Mouse (Mus musculus) spleen, adult 2 months (tissue): ENCODE data around the gene Polg2. TPM values are rescaled to one million over a fixed set of nuclear protein-coding genes. Genes with fewer than 3 reads are reported as not detected.
A peak's percentile ranks its signal among the peaks of the same experiment; 100 is the strongest.
"Not testable (repeated sequence)": the region's sequence is repeated elsewhere in the genome, so short reads cannot be mapped to it uniquely, and the experiment has no call there.

Experiments
- DNase-seq, 2 experiments: peaks; one replicate each; pipeline versions ENCODE4 v3.0.0 to v3.0.0-alpha.2; 2012 to 2021; ENCODE audit warnings: low spot score in 2 of 2, low read depth in 1 of 2
- H3K27ac ChIP-seq: fragments of 200-500 bp; 2 replicates; pipeline ENCODE4 v1.5.1; 2012; ENCODE audit warnings: low read length, inconsistent platforms; ENCODE audit not compliant: insufficient read depth
- H3K27me3 ChIP-seq: fragments of 200-500 bp; 2 replicates; pipeline ENCODE4 v1.6.1; 2012; ENCODE audit warnings: mild to moderate bottlenecking, moderate library complexity, low read length, inconsistent platforms; ENCODE audit not compliant: control insufficient read depth, insufficient read depth
- H3K36me3 ChIP-seq: fragments of 200-500 bp; 2 replicates; pipeline ENCODE4 v1.6.1; 2012; ENCODE audit warnings: mild to moderate bottlenecking, low read length, inconsistent platforms; ENCODE audit not compliant: control insufficient read depth, insufficient read depth
- H3K4me1 ChIP-seq: fragments of 200-500 bp; 2 replicates; pipeline ENCODE4 v1.6.1; 2011; ENCODE audit warnings: inconsistent platforms; ENCODE audit not compliant: control insufficient read depth, insufficient read depth, insufficient read length
- H3K4me3 ChIP-seq: fragments of 200-500 bp; 2 replicates; pipeline ENCODE4 v1.5.1; 2011; ENCODE audit warnings: mild to moderate bottlenecking, inconsistent platforms; ENCODE audit not compliant: insufficient read depth, insufficient read length; ENCODE audit errors: extremely low read depth
- CTCF ChIP-seq: fragments of 200-500 bp; IDR thresholded peaks from 2 replicates; pipeline ENCODE4 v1.5.1; 2011; ENCODE audit warnings: mild to moderate bottlenecking, inconsistent platforms; ENCODE audit not compliant: insufficient read depth, insufficient read length, insufficient replicate concordance; ENCODE audit errors: extremely low read depth
- POLR2A ChIP-seq: fragments of 200-500 bp; IDR thresholded peaks from 2 replicates; pipeline ENCODE4 v1.6.1; 2011; ENCODE audit warnings: low read depth, low read length, inconsistent platforms
- WGBS: fragments of 180-500 bp; shearing (Covaris S2); methylation state at CpG from one replicate; pipeline ENCODE4 v1.1.7; 2018; 5-methylcytosine and 5-hydroxymethylcytosine counted together
- polyA plus RNA-seq: library from polyadenylated mRNA; depleted of rRNA; stranded (reverse); fragments of >200 nt; gene quantifications from 2 replicates; pipeline ENCODE4 v1.2.3, GENCODE M21; 2012

Polg2 gene
- polyA plus RNA-seq, 1 experiment, result 7.2 TPM

DNA sequence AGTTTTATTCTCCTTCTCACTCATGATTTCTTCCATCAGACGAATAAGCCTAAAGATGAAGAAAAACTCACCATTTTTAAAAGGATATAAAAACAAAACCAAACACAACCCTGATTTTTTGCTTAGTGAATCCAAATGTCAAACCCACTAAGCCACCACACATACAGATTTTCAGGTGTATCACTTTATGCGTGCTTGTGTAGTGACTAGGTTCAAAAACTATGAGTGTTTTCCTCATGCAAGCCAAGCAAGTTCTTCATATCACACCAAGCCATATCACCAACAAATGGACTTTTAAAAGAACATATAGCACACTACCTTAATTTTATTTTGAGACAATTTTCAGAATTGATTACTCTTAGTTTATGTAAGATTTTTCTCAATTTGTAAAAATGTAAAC lies 5.1 kb upstream of the Polg2 start:
- H3K36me3 ChIP-seq, result peaks cover 45% of the 10 kb centered on the region
- H3K4me1 ChIP-seq, result no peaks in the 10 kb centered on the region; the same call in 1 of the 2 replicates
- 67% methylated on average over 2 of the region's 2 CpGs for WGBS
- no peak overlapping the region for H3K4me3 ChIP-seq
- H3K27me3 ChIP-seq, result no peaks in the 10 kb centered on the region
- no peak for TF ChIP-seq POLR2A
- no peak for TF ChIP-seq CTCF
- DNase-seq, result no peak
- no peak overlapping the region for H3K27ac ChIP-seq

DNA sequence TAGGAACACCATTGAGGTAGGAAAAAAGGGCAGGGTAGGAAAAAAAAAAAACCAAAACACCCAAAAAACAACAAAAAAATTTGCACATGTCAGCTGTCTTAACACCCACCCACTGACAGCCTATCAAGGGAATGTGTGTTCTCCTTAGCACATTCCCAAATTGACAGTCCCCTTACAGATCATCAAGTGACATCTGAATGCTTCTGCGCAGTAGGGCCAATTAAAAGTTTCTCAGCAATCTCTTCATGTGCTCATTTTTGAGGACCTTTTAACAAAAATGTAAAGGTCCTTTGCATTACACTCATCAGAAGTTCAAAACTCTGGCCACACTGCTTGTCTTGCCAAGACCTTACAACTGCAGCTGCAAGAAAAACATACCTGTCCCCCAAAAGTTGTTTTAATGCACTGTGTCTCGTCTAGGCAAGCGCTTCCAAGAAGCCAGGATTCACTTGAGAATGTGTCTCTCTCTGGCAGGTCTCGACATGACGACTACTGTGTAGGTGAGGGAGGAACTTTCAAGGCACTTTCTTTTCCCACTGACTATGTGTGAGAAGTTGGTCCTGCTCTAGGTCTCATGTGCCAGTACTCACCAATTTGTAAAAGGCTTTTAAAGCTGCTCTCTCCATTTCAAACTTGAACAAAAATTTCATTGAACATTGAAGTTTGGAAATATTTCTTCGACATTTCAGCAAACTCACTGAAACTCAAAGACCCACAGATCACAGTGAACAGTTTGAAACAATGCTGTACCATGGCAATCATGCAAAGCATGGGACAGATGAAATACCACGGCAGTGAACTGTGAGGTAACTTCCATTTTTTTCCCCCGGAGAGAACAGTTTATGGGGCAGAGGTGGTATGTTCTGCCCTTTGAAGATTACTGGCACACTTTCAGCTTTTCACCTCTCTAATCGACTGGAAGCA lies 3.8 kb upstream of the Polg2 start:
- Histone ChIP-seq H3K27me3 (no peaks in the 10 kb centered on the region), H3K4me3 (no peak overlapping the region), H3K4me1 (no peaks in the 10 kb centered on the region; the same call in 1 of the 2 replicates), H3K27ac (no peak overlapping the region), H3K36me3 (peaks cover 45% of the 10 kb centered on the region)
- DNase-seq, result no peak
- TF ChIP-seq POLR2A (no peak), CTCF (no peak)
- 76% methylated on average over 9 of the region's 9 CpGs for WGBS

- 90% methylated on average over 7 of the region's 7 CpGs for WGBS
- H3K36me3 ChIP-seq, result peaks cover 42% of the 10 kb centered on the region
- not testable (repeated sequence) for DNase-seq
Observed at GRCm38 (mm10) chr11:106782271-106782670, 2.9 kb upstream of the Polg2 start.

DNA sequence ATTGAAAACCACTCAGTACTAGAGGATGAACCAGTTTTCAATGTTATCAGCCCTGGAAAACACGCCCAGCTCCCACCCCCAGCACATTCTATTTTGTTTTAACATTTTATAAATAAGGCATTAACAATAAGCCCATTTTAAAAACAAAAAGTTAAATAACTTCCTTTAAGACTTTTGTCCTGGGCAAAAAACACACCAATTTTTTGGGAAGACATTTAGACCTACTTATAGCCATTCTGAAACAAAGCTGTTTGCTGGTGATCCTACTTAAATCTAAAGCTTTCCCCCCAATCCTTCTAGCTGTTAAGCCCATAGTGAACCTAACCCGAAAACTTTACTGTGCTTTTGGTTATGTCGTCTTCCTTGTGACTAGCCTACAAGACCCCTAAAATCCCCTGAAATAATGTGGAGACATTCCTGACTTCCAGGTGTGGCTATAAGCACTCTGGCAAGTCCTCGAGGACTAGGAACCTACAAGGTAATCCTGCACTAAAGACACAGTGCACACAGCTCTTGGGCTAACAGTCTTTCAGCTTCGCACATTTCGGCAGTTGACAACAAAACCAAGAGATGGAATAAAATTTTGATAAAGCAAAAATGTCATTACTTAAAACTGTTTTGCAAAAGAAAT lies 1.4 kb upstream of the Polg2 start:
- Histone ChIP-seq H3K36me3 (peaks cover 38% of the 10 kb centered on the region), H3K4me1 (no peaks in the 10 kb centered on the region; the same call in 1 of the 2 replicates), H3K27ac (no peak overlapping the region), H3K4me3 (no peak overlapping the region), H3K27me3 (no peaks in the 10 kb centered on the region)
- DNase-seq, result no peak
- WGBS, result 89% methylated on average over 6 of the region's 6 CpGs
- no peak for TF ChIP-seq POLR2A
- TF ChIP-seq CTCF, result no peak

More at GRCm38 (mm10) chr11:106782271-106782670, 2.9 kb upstream of the Polg2 start:
- H3K4me1 ChIP-seq, H3K27ac ChIP-seq, H3K4me3 ChIP-seq, H3K27me3 ChIP-seq: not testable (repeated sequence)

DNA sequence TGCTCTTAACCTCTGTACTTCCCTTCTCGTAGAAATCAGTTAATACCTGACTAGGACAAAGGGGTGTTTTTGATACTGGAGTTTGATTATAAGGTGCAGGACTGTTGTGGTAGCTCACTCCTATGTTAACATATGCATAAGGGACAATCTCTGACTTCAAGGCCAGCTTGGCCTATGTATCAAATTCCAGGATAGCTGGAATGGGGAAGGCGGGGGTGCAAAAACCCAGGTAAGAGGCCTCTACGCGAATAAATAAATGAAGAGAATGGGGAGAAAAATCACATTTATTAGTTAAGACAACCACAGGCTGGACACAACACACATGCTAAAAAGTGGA lies 720 bp upstream of the Polg2 start:
- Histone ChIP-seq H3K36me3 (peaks cover 35% of the 10 kb centered on the region), H3K4me3 (no peak overlapping the region)
- 81% methylated on average over 4 of the region's 4 CpGs for WGBS

GRCm38 (mm10) chr11:106778589-106779387 lies 549 bp downstream of the Polg2 start:
- H3K36me3 ChIP-seq, result peaks cover 39% of the 10 kb centered on the region
- no peaks in the 10 kb centered on the region for H3K27me3 ChIP-seq
- no peaks in the 10 kb centered on the region for H3K4me1 ChIP-seq
- WGBS, result under 1% methylated on average over 39 of the region's 39 CpGs
- no peak for DNase-seq
- H3K4me3 ChIP-seq, result peak overlapping the region; percentile 86
- peak overlapping the region; percentile 95 for H3K27ac ChIP-seq
- TF ChIP-seq POLR2A (no peak), CTCF (no peak)

More for the DNA sequence above, 720 bp upstream of the Polg2 start:
- Histone ChIP-seq H3K4me1 (no peaks in the 10 kb centered on the region), H3K27me3 (no peaks in the 10 kb centered on the region), H3K27ac (peak overlapping the region; percentile 82; the same call in 1 of the 2 replicates)
- DNase-seq, result no peak
- TF ChIP-seq POLR2A (no peak), CTCF (no peak)
